Mouse (Mus musculus): ENCODE data around the gene Erg28.

- TF ChIP-seq CTCF (IDR thresholded peaks at IDR 0.05; ENCODE audit: low read depth) (no peak), EP300 (IDR thresholded peaks at IDR 0.05; ENCODE audit: low read depth) (no peak)
These were observed 29.9 kb upstream of the Erg28 start for GRCm38 (mm10) chr12:85854271-85854670.
